Mouse (Mus musculus) heart, embryonic 14.5 days (tissue): ENCODE data around the gene Gtpbp2. TPM values are rescaled to one million over a fixed set of nuclear protein-coding genes. Genes with fewer than 3 reads are reported as not detected.
A peak's percentile ranks its signal among the peaks of the same experiment; 100 is the strongest.

Experiments used
- ATAC-seq: fragments of 200-750 bp; cut with Nextera tagmentation; 2 replicates; pipeline ENCODE4 v1.8.0; 2017; ENCODE audit warnings: low read depth, moderate TSS enrichment; ENCODE audit not compliant: insufficient number of reproducible peaks, insufficient read depth, low FRiP score
- H3K27ac ChIP-seq, 2 experiments: fragments of 200-500 bp in 1 of 2; fragments of 300-500 bp in 1 of 2; sonication (generic) in 1 of 2; replicated peaks in 1 of 2; 2 replicates each; pipeline ENCODE4 v1.5.1; 2012 to 2014; ENCODE audit warnings: low read depth in 2 of 2, low read length in 2 of 2, control low read depth in 1 of 2, mild to moderate bottlenecking in 1 of 2, mixed read lengths in 1 of 2; ENCODE audit not compliant: control insufficient read depth in 1 of 2, insufficient read depth in 1 of 2
- H3K27me3 ChIP-seq: fragments of 300-500 bp; sonication (generic); 2 replicates; pipeline ENCODE4 v1.6.1; 2014; ENCODE audit warnings: mild to moderate bottlenecking, low read length, control low read depth; ENCODE audit not compliant: control insufficient read depth, insufficient read depth
- H3K36me3 ChIP-seq: fragments of 300-500 bp; sonication (generic); 2 replicates; pipeline ENCODE4 v1.6.1; 2014; ENCODE audit warnings: mild to moderate bottlenecking, control low read depth, low read length, mixed read lengths; ENCODE audit not compliant: control insufficient read depth, insufficient read depth
- H3K4me1 ChIP-seq, 2 experiments: fragments of 200-500 bp in 1 of 2; fragments of 300-500 bp in 1 of 2; sonication (generic) in 1 of 2; 2 replicates each; pipeline ENCODE4 v1.6.1; 2012 to 2014; ENCODE audit warnings: low read length in 2 of 2, control low read depth in 1 of 2, mixed read lengths in 1 of 2; ENCODE audit not compliant: control insufficient read depth in 2 of 2, insufficient read depth in 2 of 2
- H3K4me2 ChIP-seq: fragments of 300-500 bp; sonication (generic); 2 replicates; pipeline ENCODE4 v1.6.1; 2014; ENCODE audit warnings: mild to moderate bottlenecking, low read length
- H3K4me3 ChIP-seq, 2 experiments: fragments of 200-500 bp in 1 of 2; fragments of 300-500 bp in 1 of 2; sonication (generic) in 1 of 2; 2 replicates each; pipeline ENCODE4 v1.5.1; 2012 to 2014; ENCODE audit warnings: low read length in 2 of 2, mild to moderate bottlenecking in 2 of 2, control low read depth in 1 of 2, low read depth in 1 of 2, moderate library complexity in 1 of 2; ENCODE audit not compliant: control insufficient read depth in 1 of 2, insufficient read depth in 1 of 2
- H3K9ac ChIP-seq: fragments of 300-500 bp; sonication (generic); 2 replicates; pipeline ENCODE4 v1.6.1; 2014; ENCODE audit warnings: mild to moderate bottlenecking, low read length
- H3K9me3 ChIP-seq: fragments of 300-500 bp; sonication (generic); 2 replicates; pipeline ENCODE4 v1.6.1; 2016; ENCODE audit warnings: low read length, control low read depth; ENCODE audit not compliant: control insufficient read depth
- WGBS: fragments of 180-500 bp; shearing (Covaris S2); extraction: QIAGEN DNeasy Blood & Tissue Kit; methylation state at CpG from one replicate; pipeline ENCODE4 v1.1.7; 2014; 5-methylcytosine and 5-hydroxymethylcytosine counted together
- polyA plus RNA-seq: library from polyadenylated mRNA; unstranded; fragments of >200 nt; fragmentation: Nextera tagmentation; extraction: Ambion mirVana; gene quantifications from 2 replicates; pipeline ENCODE4 v1.2.1, GENCODE M21; 2014

The Gtpbp2 gene
- polyA plus RNA-seq, 1 experiment from 2014 or later: 29.1 TPM

- Histone ChIP-seq H3K4me1 (no peaks in the 10 kb centered on the region), H3K36me3 (peaks cover 98% of the 10 kb centered on the region), H3K4me2 (no peak overlapping the region), H3K9ac (no peak overlapping the region), H3K27me3 (no peaks in the 10 kb centered on the region), H3K4me3 (no peak overlapping the region), H3K9me3 (no peaks in the 10 kb centered on the region), H3K27ac (no peak overlapping the region)
- no peak for ATAC-seq
- 85% methylated on average over 4 of the region's 4 CpGs for whole genome bisulfite sequencing
Observed at GRCm38 (mm10) chr17:46182273-46182672, 21.4 kb downstream of the Gtpbp2 start.

DNA sequence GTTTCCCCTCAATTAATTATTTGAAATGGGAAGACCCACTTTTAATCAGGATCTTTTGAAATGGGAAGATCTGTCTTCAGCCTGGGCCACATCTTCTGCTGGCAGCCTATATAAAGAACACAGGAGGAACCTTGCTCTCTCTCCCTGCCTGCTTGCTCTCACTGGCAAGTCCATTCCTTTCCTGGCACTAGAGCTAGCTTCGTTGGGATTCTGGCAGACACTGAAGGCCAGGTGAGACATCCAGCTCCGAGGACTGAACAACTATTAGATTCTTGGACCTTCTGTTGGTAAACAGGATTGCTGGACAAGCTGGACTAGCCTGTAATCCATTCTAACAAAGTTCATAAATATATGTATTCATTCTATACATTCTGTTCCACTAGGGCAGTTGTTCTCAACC, 28.0 kb downstream of the Gtpbp2 start:
- H3K9me3 ChIP-seq: no peaks in the 10 kb centered on the region
- no peaks in the 10 kb centered on the region for H3K4me1 ChIP-seq
- peaks cover 93% of the 10 kb centered on the region for H3K36me3 ChIP-seq
- no peak overlapping the region for H3K27ac ChIP-seq
- H3K4me2 ChIP-seq: no peak overlapping the region
- no peak for ATAC-seq
- 91% methylated on average over 2 of the region's 2 CpGs for WGBS
- H3K4me3 ChIP-seq: no peak overlapping the region
- H3K9ac ChIP-seq: no peak overlapping the region
- H3K27me3 ChIP-seq: no peaks in the 10 kb centered on the region

GRCm38 (mm10) chr17:46201151-46201550, 40.3 kb downstream of the Gtpbp2 start:
- Histone ChIP-seq H3K4me3 (peak overlapping the region in 1 of 2 experiments; percentile 77; a peak in 2 of 4 replicates), H3K4me2 (peak overlapping the region; percentile 91), H3K27me3 (no peaks in the 10 kb centered on the region), H3K27ac (no peak overlapping the region), H3K9me3 (no peaks in the 10 kb centered on the region), H3K4me1 (peaks cover 3 to 23% of the 10 kb centered on the region in 2 experiments), H3K36me3 (peaks cover 55% of the 10 kb centered on the region), H3K9ac (peak overlapping the region; percentile 88)
- ATAC-seq: no peak
- WGBS: 60% methylated on average over 6 of the region's 6 CpGs

DNA sequence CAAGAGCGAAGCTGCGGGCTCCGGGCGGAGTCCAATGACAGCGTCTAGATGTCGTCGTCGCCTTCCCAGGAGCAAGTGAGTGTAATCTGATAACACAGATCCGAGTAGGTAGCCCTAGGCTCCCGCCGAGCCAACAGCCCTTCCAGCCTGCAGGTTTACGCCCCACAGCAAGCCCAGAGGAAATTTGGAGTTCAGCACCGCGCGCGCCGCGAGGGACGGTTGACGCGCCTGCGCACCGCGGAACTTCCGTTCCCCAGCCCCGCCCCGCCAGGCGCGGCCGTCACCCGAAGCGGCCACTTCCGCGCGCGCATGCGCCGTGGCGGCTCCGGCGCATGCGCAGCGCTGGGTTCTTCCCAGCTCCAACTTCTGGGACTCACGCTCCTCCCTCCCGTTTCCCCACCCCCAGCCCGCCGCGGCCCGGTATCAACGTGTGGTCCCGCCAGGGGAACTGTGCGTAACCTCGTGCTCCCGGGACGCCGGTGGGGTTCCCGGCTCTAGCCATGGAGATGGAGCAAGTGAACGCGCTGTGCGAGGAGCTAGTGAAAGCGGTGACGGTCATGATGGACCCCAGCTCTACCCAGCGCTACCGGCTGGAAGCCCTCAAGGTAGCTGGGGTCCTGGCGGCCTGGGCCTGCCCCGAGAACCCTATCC, 41.7 kb downstream of the Gtpbp2 start, which contains the start of the genes Polh and Xpo5:
Gene Polh, minus strand, starts transcription at position 225 of the 651 bp plus-strand sequence.
Gene Xpo5, plus strand, starts transcription at position 362 of the 651 bp plus-strand sequence.
- Histone ChIP-seq H3K4me1 (peaks cover 3 to 23% of the 10 kb centered on the region in 2 experiments), H3K36me3 (peaks cover 55% of the 10 kb centered on the region), H3K27me3 (no peaks in the 10 kb centered on the region), H3K9ac (peak within 1 kb of the TSS; percentile 88), H3K4me3 (peak within 1 kb of the TSS; percentile 77 to 96), H3K9me3 (no peaks in the 10 kb centered on the region), H3K4me2 (peak within 1 kb of the TSS; percentile 91), H3K27ac (peak within 1 kb of the TSS; percentile 79 to 83)
- under 1% methylated on average over 65 of the region's 66 CpGs for WGBS
- ATAC-seq: peak; percentile 93

DNA sequence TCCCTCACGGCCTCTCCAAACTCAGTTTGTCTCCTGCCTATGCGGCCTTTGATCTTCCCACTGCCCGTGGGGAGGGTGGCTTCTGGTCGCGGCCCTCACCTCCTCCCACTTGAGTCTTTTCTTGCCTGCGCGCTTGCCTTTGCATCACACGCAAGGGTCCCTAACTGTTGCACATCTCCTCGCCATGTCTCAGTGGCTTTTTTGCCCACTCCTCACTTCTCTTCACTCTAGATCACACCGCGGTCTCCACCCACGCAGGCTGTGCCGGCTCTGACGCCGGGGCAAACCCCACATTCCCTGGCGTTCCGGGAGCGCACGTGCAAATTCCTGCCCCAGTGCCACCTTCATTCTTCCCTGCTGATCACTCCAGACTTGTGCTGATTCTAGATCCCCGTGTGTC, 42.2 kb downstream of the Gtpbp2 start:
- 1% methylated on average over 20 of the region's 20 CpGs for WGBS
- H3K4me1 ChIP-seq: peaks cover 3 to 23% of the 10 kb centered on the region in 2 experiments
- no peaks in the 10 kb centered on the region for H3K27me3 ChIP-seq
- peaks cover 55% of the 10 kb centered on the region for H3K36me3 ChIP-seq
- ATAC-seq: 0 out of 2 replicates have a peak, but pooled peaks have one; percentile 1
- peak overlapping the region; percentile 87 for H3K9ac ChIP-seq
- H3K4me2 ChIP-seq: peak overlapping the region; percentile 66
- peak overlapping the region; percentile 61 to 79 for H3K27ac ChIP-seq
- H3K4me3 ChIP-seq: peak overlapping the region; percentile 77 to 95
- H3K9me3 ChIP-seq: no peaks in the 10 kb centered on the region

GRCm38 (mm10) chr17:46206676-46207075, 45.8 kb downstream of the Gtpbp2 start:
- H3K36me3 ChIP-seq: peaks cover 70% of the 10 kb centered on the region
- H3K4me2 ChIP-seq: no peak overlapping the region
- no peaks in the 10 kb centered on the region for H3K27me3 ChIP-seq
- H3K4me3 ChIP-seq: no peak overlapping the region
- no peaks in the 10 kb centered on the region for H3K9me3 ChIP-seq
- no peak for ATAC-seq
- H3K9ac ChIP-seq: no peak overlapping the region
- H3K27ac ChIP-seq: no peak overlapping the region
- peaks cover 3 to 14% of the 10 kb centered on the region in 2 experiments; a peak in 3 of 4 replicates for H3K4me1 ChIP-seq

DNA sequence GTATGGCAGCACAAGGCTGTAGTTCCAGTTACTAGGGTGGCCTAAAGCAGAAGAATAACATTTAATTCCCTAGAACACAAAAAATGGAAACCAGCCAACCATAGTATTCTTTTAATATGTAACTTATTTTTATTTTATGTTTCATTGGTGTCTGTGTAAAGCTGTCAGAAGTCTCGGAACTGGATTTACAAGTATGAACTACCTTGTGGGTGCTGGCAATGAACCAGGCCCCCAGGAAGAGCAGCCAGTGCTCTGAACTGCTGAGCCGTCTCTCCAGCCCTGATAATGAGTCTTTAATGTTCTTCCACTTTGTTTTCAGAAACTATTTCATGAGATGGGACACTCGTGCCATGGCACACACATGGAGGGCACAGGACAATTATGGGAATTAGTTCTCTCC, 49.7 kb downstream of the Gtpbp2 start:
- no peak overlapping the region for H3K27ac ChIP-seq
- no peak overlapping the region for H3K4me2 ChIP-seq
- H3K4me3 ChIP-seq: no peak overlapping the region
- no peaks in the 10 kb centered on the region for H3K27me3 ChIP-seq
- H3K9me3 ChIP-seq: no peaks in the 10 kb centered on the region
- 93% methylated on average over 3 of the region's 3 CpGs for WGBS
- H3K4me1 ChIP-seq: no peaks in the 10 kb centered on the region
- H3K9ac ChIP-seq: no peak overlapping the region
- ATAC-seq: no peak
- H3K36me3 ChIP-seq: peaks cover 98% of the 10 kb centered on the region
